Mouse (Mus musculus) ovary, adult 10 weeks (tissue): ENCODE results near the gene Olfr1228. TPM values are rescaled to one million over a fixed set of nuclear protein-coding genes. Genes with fewer than 3 reads are reported as not detected.

Experiments
- polyA plus RNA-seq: library from polyadenylated mRNA; stranded (reverse); fragments of 350-450 nt; fragmentation: Illumina TruSeq; extraction: RNeasy Lipid Tissue Mini Kit (QIAGEN cat#74804); gene quantifications from one replicate; pipeline ENCODE4 v1.2.3, GENCODE M21; 2014

Olfr1228 gene
- not detected for polyA plus RNA-seq

GRCm38 (mm10) chr2:89253962-89254361 lies at the start of gene Olfr1228:
Olfr1228 (minus strand) TSS chr2:89254062.

GRCm38 (mm10) chr2:89297168-89297567 lies 43.3 kb upstream of the Olfr1228 start, which contains the start of gene Olfr1230:
Olfr1230 (minus strand) TSS chr2:89297268.

GRCm38 (mm10) chr2:89287914-89288313 lies 34.1 kb upstream of the Olfr1228 start, which contains the start of gene Olfr1229:
Olfr1229 (minus strand) TSS chr2:89288014.

GRCm38 (mm10) chr2:89199948-89200347 lies 53.9 kb downstream of the Olfr1228 start, which contains the start of gene Olfr1226:
Olfr1226 (minus strand) TSS chr2:89200048.

Other genes with a start within 250 kb of the Olfr1228 start
- gene Olfr1215, start 247.1 kb downstream of the Olfr1228 start, polyA plus RNA-seq: not detected
- gene Olfr1216, start 235.7 kb downstream of the Olfr1228 start, polyA plus RNA-seq: not detected
- not detected for gene Olfr1217, start 222.0 kb downstream of the Olfr1228 start, polyA plus RNA-seq
- not detected for gene Olfr1218, start 192.9 kb downstream of the Olfr1228 start, polyA plus RNA-seq
- gene Olfr1219, start 170.5 kb downstream of the Olfr1228 start, polyA plus RNA-seq: not detected
- gene Olfr1220, start 147.2 kb downstream of the Olfr1228 start, polyA plus RNA-seq: not detected
- not detected for gene Olfr1221, start 136.8 kb downstream of the Olfr1228 start, polyA plus RNA-seq
- gene Olfr1222, start 121.0 kb downstream of the Olfr1228 start, polyA plus RNA-seq: not detected
- not detected for gene Olfr1223, start 102.5 kb downstream of the Olfr1228 start, polyA plus RNA-seq
- gene Olfr1224-ps1, start 90.0 kb downstream of the Olfr1228 start, polyA plus RNA-seq: not detected
- not detected for gene Olfr1225, start 79.4 kb downstream of the Olfr1228 start, polyA plus RNA-seq
- gene Olfr1226, start 54.0 kb downstream of the Olfr1228 start, polyA plus RNA-seq: not detected
- not detected for gene Olfr1229, start 34.0 kb upstream of the Olfr1228 start, polyA plus RNA-seq
- not detected for gene Olfr1230, start 43.2 kb upstream of the Olfr1228 start, polyA plus RNA-seq
- gene Olfr1231, start 53.0 kb upstream of the Olfr1228 start, polyA plus RNA-seq: not detected
- gene Olfr1232, start 75.6 kb upstream of the Olfr1228 start, polyA plus RNA-seq: not detected
- gene Olfr1233, start 88.3 kb upstream of the Olfr1228 start, polyA plus RNA-seq: not detected
- gene Olfr1234, start 110.8 kb upstream of the Olfr1228 start, polyA plus RNA-seq: not detected
- not detected for gene Olfr1238, start 155.6 kb upstream of the Olfr1228 start, polyA plus RNA-seq
- gene Olfr1239, start 166.3 kb upstream of the Olfr1228 start, polyA plus RNA-seq: not detected
- gene Olfr1240, start 188.9 kb upstream of the Olfr1228 start, polyA plus RNA-seq: not detected
- gene Olfr1241, start 233.1 kb upstream of the Olfr1228 start, polyA plus RNA-seq: not detected
- gene Olfr1242, start 244.3 kb upstream of the Olfr1228 start, polyA plus RNA-seq: not detected